Mouse (Mus musculus) MN1 (cell line): ENCODE measurements at regions not wholly inside any gene's neighbourhood (a gene's known extent, or its start where the extent isn't known, plus 50 kb on each side); places are given as distances from the start of the nearest gene placed in this dataset.

Experiments
- DNase-seq: peaks from one replicate; pipeline ENCODE4 v3.0.0-alpha.2; 2016; ENCODE audit warnings: low spot score

- no peak for DNase-seq
Measured at GRCm38 (mm10) chr4:87566616-87567015, 336.3 kb upstream of the Slc24a2 start.

GRCm38 (mm10) chr4:87554912-87555311 lies 324.6 kb upstream of the Slc24a2 start:
- no peak for DNase-seq
